Mouse (Mus musculus) CH12.LX (cell line): ENCODE data around the gene Dctn1. TPM values are rescaled to one million over a fixed set of nuclear protein-coding genes. Genes with fewer than 3 reads are reported as not detected.

Experiments used
- DNase-seq: peaks from one replicate; pipeline ENCODE4 v3.0.0-alpha.2; 2013; ENCODE audit errors: extremely low read depth
- H3K27ac ChIP-seq: 2 replicates; pipeline ENCODE4 v1.5.1; 2012; ENCODE audit warnings: low read depth, mild to moderate bottlenecking, control low read depth, moderate library complexity; ENCODE audit not compliant: insufficient read depth
- H3K27me3 ChIP-seq: replicated peaks from 2 replicates; pipeline ENCODE3; 2012; ENCODE audit warnings: inconsistent platforms
- H3K36me3 ChIP-seq, 2 experiments: replicated peaks in 1 of 2; 2 replicates each; pipeline versions ENCODE3 to v1.6.1; 2012; ENCODE audit warnings: inconsistent platforms in 1 of 2, low read length in 1 of 2, mild to moderate bottlenecking in 1 of 2, mixed read lengths in 1 of 2, moderate library complexity in 1 of 2; ENCODE audit not compliant: control insufficient read depth in 1 of 2, insufficient read depth in 1 of 2
- H3K4me1 ChIP-seq, 2 experiments: 2 replicates each; pipeline ENCODE4 v1.6.1; 2012; ENCODE audit warnings: inconsistent platforms in 1 of 2, moderate library complexity in 1 of 2; ENCODE audit not compliant: insufficient read depth in 2 of 2, control insufficient read depth in 1 of 2
- H3K4me2 ChIP-seq: 2 replicates; pipeline ENCODE4 v1.6.1; 2012; ENCODE audit warnings: low read depth, mild to moderate bottlenecking, control low read depth; ENCODE audit not compliant: poor library complexity, insufficient read depth, severe bottlenecking
- H3K4me3 ChIP-seq, 3 experiments: fragments of 150-350 bp in 1 of 3; sonication (generic) in 1 of 3; replicated peaks in 1 of 3; 2 replicates each; pipeline versions ENCODE3 to v1.5.1; 2011 to 2012; ENCODE audit warnings: low read depth in 2 of 3, low read length in 2 of 3, mild to moderate bottlenecking in 2 of 3, moderate library complexity in 2 of 3, control low read depth in 1 of 3, improper control_type of control experiment in 1 of 3, inconsistent platforms in 1 of 3, mixed read lengths in 1 of 3; ENCODE audit not compliant: poor library complexity in 1 of 3
- H3K79me2 ChIP-seq: replicated peaks from 2 replicates; pipeline ENCODE4 v1.6.1; 2012; ENCODE audit warnings: mild to moderate bottlenecking, moderate library complexity; ENCODE audit not compliant: control insufficient read depth, poor library complexity, insufficient read depth, severe bottlenecking; ENCODE audit errors: extremely low read depth
- H3K9ac ChIP-seq: 2 replicates; pipeline ENCODE4 v1.6.1; 2012; ENCODE audit warnings: low read depth, mild to moderate bottlenecking, control low read depth, moderate library complexity; ENCODE audit not compliant: insufficient read depth
- H3K9me3 ChIP-seq: replicated peaks from 2 replicates; pipeline ENCODE3; 2012; ENCODE audit warnings: low read length, inconsistent platforms, mixed read lengths
- CTCF ChIP-seq, 2 experiments: IDR thresholded peaks in 1 of 2; conservative IDR thresholded peaks in 1 of 2; 2 replicates each; pipeline ENCODE4 v1.5.1; 2011 to 2012; ENCODE audit warnings: low read depth in 2 of 2, low read length in 2 of 2, improper control_type of control experiment in 1 of 2, inconsistent platforms in 1 of 2, mild to moderate bottlenecking in 1 of 2, moderate library complexity in 1 of 2
- ETS1 ChIP-seq: conservative IDR thresholded peaks from 2 replicates; pipeline ENCODE4 v1.6.1; 2012; ENCODE audit warnings: low read depth, mild to moderate bottlenecking, inconsistent platforms, low read length, improper control_type of control experiment, moderate library complexity
- HCFC1 ChIP-seq: IDR thresholded peaks from 2 replicates; pipeline ENCODE4 v1.6.1; 2012; ENCODE audit warnings: low read depth, mild to moderate bottlenecking, inconsistent platforms, low read length, improper control_type of control experiment
- JUND ChIP-seq: conservative IDR thresholded peaks from 2 replicates; pipeline ENCODE4 v1.6.1; 2011; ENCODE audit warnings: low read depth, low read length, improper control_type of control experiment
- MAX ChIP-seq: IDR thresholded peaks from 2 replicates; pipeline ENCODE4 v1.6.1; 2011; ENCODE audit warnings: low read length, improper control_type of control experiment
- MEF2A ChIP-seq: IDR thresholded peaks from 2 replicates; pipeline ENCODE4 v1.6.1; 2014; ENCODE audit warnings: low read depth, mild to moderate bottlenecking, inconsistent platforms, low read length, improper control_type of control experiment, borderline replicate concordance
- RAD21 ChIP-seq: IDR thresholded peaks from 2 replicates; pipeline ENCODE4 v1.6.1; 2011; ENCODE audit warnings: low read depth, mild to moderate bottlenecking, low read length, improper control_type of control experiment, moderate library complexity
- RCOR1 ChIP-seq: conservative IDR thresholded peaks from 2 replicates; pipeline ENCODE4 v1.6.1; 2012; ENCODE audit warnings: low read depth, mild to moderate bottlenecking, inconsistent platforms, low read length, improper control_type of control experiment
- UBTF ChIP-seq: IDR thresholded peaks from 2 replicates; pipeline ENCODE4 v1.6.1; 2012; ENCODE audit warnings: low read depth, mild to moderate bottlenecking, inconsistent platforms, low read length, improper control_type of control experiment, moderate library complexity
- USF1 ChIP-seq: IDR thresholded peaks from 2 replicates; pipeline ENCODE4 v1.6.1; 2014; ENCODE audit warnings: low read depth, mild to moderate bottlenecking, inconsistent platforms, low read length, improper control_type of control experiment
- USF2 ChIP-seq: conservative IDR thresholded peaks from 2 replicates; pipeline ENCODE4 v1.6.1; 2011; ENCODE audit warnings: low read depth, low read length, improper control_type of control experiment
- ZMIZ1 ChIP-seq: IDR thresholded peaks from 2 replicates; pipeline ENCODE4 v1.6.1; 2012; ENCODE audit warnings: low read depth, mild to moderate bottlenecking, inconsistent platforms, low read length, improper control_type of control experiment
- dilution Hi-C: fragments of 300-500 bp; cut with MboI; formaldehyde crosslinking; loops from 2 replicates; pipeline ENCODE4 v1.14.3; 2020; ENCODE audit warnings: low sequenced_read_pairs; ENCODE audit not compliant: extremely low pct_unique_long_range_greater_than_20kb, extremely low pct_ligation_motif_present
- in situ Hi-C: fragments of 300-500 bp; cut with MboI; formaldehyde crosslinking; loops from 3 replicates; pipeline ENCODE4 v1.14.3; 2019; ENCODE audit warnings: low sequenced_read_pairs, low pct_ligation_motif_present, low pct_unique_long_range_greater_than_20kb, mixed read lengths
- polyA plus RNA-seq: library from polyadenylated mRNA; unstranded; fragments of >175 nt; gene quantifications from 2 replicates; pipeline ENCODE4 v1.2.1, GENCODE M21; 2012; ENCODE audit warnings: low read depth; ENCODE audit not compliant: insufficient read length
- total RNA-seq, 2 experiments: library from RNA; depleted of rRNA; stranded (reverse); fragments of 300-350 nt in 1 of 2; fragments of >200 nt in 1 of 2; gene quantifications; 2 replicates each; pipeline ENCODE4 v1.2.3; 2012 to 2014

The Dctn1 gene
- total and polyA plus RNA-seq, 3 experiments, result 12.8 to 36.4 (median 19.8) TPM

DNA sequence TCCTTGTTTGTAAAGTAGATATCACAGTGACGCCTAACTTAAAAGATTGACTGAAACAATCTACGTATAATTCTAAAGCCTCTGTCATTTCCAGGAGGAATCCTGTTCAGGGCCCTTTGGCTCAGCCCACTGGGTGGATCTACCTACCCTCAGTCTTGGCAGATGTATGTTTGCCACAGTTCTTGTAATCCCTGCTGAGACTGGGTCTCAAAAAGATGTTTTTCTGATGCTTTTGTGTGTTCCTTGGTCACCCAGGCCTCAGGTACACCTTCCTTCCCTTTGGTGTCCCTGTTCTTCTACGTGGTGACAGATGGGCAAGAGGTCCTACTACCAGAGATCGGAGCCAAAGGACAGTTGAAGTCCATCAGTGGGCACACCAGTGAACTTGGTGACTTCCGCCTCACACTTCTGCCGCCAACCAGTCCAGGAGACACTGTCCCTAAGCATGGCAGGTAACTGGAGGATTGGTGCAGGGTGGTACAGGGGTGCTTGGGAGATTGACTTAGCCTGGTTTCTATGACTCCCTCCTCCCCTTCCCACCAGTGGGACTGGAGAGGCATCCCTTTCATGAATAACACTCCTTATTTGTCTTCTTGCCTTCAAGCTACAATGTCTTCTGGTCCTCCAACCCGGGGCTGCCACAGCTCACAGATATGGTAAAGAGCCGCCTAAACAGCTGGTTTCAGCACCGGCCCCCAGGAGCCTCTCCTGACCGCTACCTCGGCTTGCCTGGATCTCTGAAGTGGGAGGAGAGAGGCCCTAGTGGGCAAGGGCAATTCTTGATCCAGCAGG lies 49.2 kb upstream of the Dctn1 start:
- peak overlapping the region; percentile 80 to 94 (median 83) for H3K4me3 ChIP-seq
- no peak for DNase-seq
- TF ChIP-seq ZMIZ1 (0 out of 2 replicates have a peak, but pooled peaks have one; percentile 15), JUND (no peak)
- peak overlapping the region; percentile 82 for H3K9ac ChIP-seq
- in situ Hi-C loops, result loop anchor here (5.0 kb wide), 1 partner anchor 41 kb away; the partner anchor contains the start of genes 1700003E16Rik and Wdr54
- peak overlapping the region; percentile 75 for H3K4me2 ChIP-seq
- H3K4me1 ChIP-seq, result peaks cover 30 to 70% of the 10 kb centered on the region in 2 experiments
- no peaks in the 10 kb centered on the region for H3K9me3 ChIP-seq
- H3K36me3 ChIP-seq, result peaks cover 15 to 36% of the 10 kb centered on the region in 2 experiments
- peaks cover 22% of the 10 kb centered on the region for H3K79me2 ChIP-seq
- H3K27me3 ChIP-seq, result no peaks in the 10 kb centered on the region
- no peak overlapping the region for H3K27ac ChIP-seq
- dilution Hi-C loops, result no loop called here

DNA sequence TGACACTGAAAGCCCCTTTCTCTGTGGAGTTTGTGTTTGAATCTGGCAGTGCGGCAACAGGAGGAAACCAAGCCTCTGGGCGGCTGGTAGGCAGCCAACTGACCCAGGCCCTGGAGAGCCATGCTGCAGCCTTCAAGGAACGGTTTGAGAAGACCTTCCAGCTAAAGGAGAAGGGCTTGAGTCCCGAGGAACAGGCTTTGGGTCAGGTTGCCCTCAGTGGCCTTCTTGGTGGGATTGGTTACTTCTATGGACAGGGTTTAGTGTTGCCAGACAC lies 48.6 kb upstream of the Dctn1 start:
- no peak overlapping the region; the same call in 1 of the 2 replicates for H3K9ac ChIP-seq
- dilution Hi-C loops, result no loop called here
- no peak for TF ChIP-seq HCFC1
- TF ChIP-seq, all 38 proteins: peak for 0
- H3K27me3 ChIP-seq, result no peaks in the 10 kb centered on the region
- no peak overlapping the region for H3K4me3 ChIP-seq
- H3K79me2 ChIP-seq, result peaks cover 22% of the 10 kb centered on the region
- H3K4me1 ChIP-seq, result peaks cover 30 to 69% of the 10 kb centered on the region in 2 experiments
- no peak for DNase-seq
- in situ Hi-C loops, result loop anchor here (5.0 kb wide), 1 partner anchor 40 kb away; the partner anchor contains the start of genes 1700003E16Rik and Wdr54
- no peaks in the 10 kb centered on the region for H3K9me3 ChIP-seq
- H3K36me3 ChIP-seq, result peaks cover 15 to 32% of the 10 kb centered on the region in 2 experiments
- no peak overlapping the region for H3K27ac ChIP-seq
- no peak overlapping the region for H3K4me2 ChIP-seq

DNA sequence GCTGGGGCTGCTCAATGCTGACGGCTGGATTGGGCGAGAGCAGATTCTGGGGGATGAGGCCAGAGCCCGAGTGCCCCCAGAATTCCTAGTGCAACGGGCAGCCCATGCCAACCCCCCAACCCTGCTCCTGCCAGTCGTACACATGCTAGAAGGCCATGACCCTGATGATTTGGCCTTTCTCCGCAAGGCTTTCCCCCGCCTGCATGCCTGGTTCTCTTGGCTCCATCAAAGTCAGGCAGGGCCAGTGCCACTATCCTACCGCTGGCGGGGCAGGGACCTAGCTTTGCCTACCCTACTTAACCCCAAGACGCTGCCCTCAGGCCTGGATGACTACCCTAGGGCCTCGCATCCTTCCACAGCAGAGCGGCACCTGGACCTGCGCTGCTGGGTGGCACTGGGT lies 48.1 kb upstream of the Dctn1 start:
- dilution Hi-C loops, result no loop called here
- Histone ChIP-seq H3K79me2 (peaks cover 22% of the 10 kb centered on the region), H3K27ac (no peak overlapping the region), H3K4me3 (no peak overlapping the region), H3K36me3 (peaks cover 15 to 30% of the 10 kb centered on the region in 2 experiments), H3K27me3 (no peaks in the 10 kb centered on the region), H3K4me1 (peaks cover 30 to 74% of the 10 kb centered on the region in 2 experiments), H3K9me3 (no peaks in the 10 kb centered on the region), H3K9ac (no peak overlapping the region), H3K4me2 (no peak overlapping the region)
- TF ChIP-seq ZMIZ1, result no peak
- TF ChIP-seq RAD21, result no peak
- TF ChIP-seq UBTF, result no peak
- no peak for TF ChIP-seq MAX
- TF ChIP-seq HCFC1, result no peak
- TF ChIP-seq USF2, result no peak
- TF ChIP-seq USF1, result no peak
- TF ChIP-seq RCOR1, result no peak
- no peak for TF ChIP-seq ETS1
- no peak for TF ChIP-seq CTCF (conservative IDR thresholded peaks at IDR 0.05 in 1 of 2, IDR thresholded peaks at IDR 0.05 in 1 of 2; ENCODE audit: low read depth in 2 of 2, low read length in 2 of 2)
- no peak for TF ChIP-seq MEF2A
- in situ Hi-C loops, result loop anchor here (5.0 kb wide), 1 partner anchor 40 kb away; the partner anchor contains the start of genes 1700003E16Rik and Wdr54
- no peak for DNase-seq
